Mouse (Mus musculus) brain, embryonic 14.5 days (tissue): Measurements from ENCODE around the gene Crxos.

Source experiments
- CTCF ChIP-seq: fragments of 200-500 bp; IDR thresholded peaks from 2 replicates; pipeline ENCODE4 v1.5.1; 2012; ENCODE audit warnings: inconsistent platforms, mild to moderate bottlenecking, moderate library complexity, borderline replicate concordance; ENCODE audit not compliant: insufficient read depth, insufficient read length; ENCODE audit errors: extremely low read depth
- POLR2A ChIP-seq: fragments of 200-500 bp; IDR thresholded peaks from 2 replicates; pipeline ENCODE4 v1.6.1; 2012; ENCODE audit warnings: mild to moderate bottlenecking, inconsistent platforms, borderline replicate concordance; ENCODE audit not compliant: poor library complexity, insufficient read depth, insufficient read length, severe bottlenecking; ENCODE audit errors: extremely low read depth

- no peak for TF ChIP-seq CTCF
- TF ChIP-seq POLR2A, result no peak; the same call in 1 of the 2 replicates
Measured at GRCm38 (mm10) chr7:15945721-15946536, 63.5 kb downstream of the Crxos start, which contains the start of gene Nop53.
